Mouse (Mus musculus): ENCODE measurements around the gene Meox1. TPM values are rescaled to one million over a fixed set of nuclear protein-coding genes. Genes with fewer than 3 reads are reported as not detected.

Meox1 gene
- polyA plus RNA-seq, 1 experiment from 2014 or later: 0.17 TPM

DNA sequence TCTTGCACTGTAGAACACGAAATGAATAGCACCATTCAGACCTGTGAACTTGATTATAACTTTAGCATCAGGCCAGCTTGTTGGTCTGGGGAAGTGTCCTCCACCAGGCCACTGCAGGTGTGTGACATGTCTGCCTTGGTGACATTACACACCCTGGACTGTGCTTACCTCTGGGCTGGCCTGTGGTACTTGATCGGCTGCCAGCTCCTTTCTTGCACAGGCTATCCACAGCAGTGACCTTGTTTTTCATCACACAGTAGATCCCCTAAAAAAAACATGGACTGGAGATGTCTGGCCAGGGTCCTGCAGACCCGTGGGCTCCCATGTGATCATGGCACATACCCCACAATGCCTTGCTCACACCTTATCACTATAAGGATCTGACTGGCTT is 51.4 kb downstream of the Meox1 start:
- Histone ChIP-seq H3K27me3 (no peaks in the 10 kb centered on the region), H3K4me2 (no peak overlapping the region), H3K27ac (no peak overlapping the region), H3K36me3 (ENCODE audit: poor library complexity, severe bottlenecking) (no peaks in the 10 kb centered on the region), H3K9ac (no peak overlapping the region), H3K9me3 (replicated peaks) (no peaks in the 10 kb centered on the region), H3K4me3 (no peak overlapping the region), H3K4me1 (no peaks in the 10 kb centered on the region)
- 86% methylated on average over 3 of the region's 3 CpGs for WGBS
- ATAC-seq: no peak

DNA sequence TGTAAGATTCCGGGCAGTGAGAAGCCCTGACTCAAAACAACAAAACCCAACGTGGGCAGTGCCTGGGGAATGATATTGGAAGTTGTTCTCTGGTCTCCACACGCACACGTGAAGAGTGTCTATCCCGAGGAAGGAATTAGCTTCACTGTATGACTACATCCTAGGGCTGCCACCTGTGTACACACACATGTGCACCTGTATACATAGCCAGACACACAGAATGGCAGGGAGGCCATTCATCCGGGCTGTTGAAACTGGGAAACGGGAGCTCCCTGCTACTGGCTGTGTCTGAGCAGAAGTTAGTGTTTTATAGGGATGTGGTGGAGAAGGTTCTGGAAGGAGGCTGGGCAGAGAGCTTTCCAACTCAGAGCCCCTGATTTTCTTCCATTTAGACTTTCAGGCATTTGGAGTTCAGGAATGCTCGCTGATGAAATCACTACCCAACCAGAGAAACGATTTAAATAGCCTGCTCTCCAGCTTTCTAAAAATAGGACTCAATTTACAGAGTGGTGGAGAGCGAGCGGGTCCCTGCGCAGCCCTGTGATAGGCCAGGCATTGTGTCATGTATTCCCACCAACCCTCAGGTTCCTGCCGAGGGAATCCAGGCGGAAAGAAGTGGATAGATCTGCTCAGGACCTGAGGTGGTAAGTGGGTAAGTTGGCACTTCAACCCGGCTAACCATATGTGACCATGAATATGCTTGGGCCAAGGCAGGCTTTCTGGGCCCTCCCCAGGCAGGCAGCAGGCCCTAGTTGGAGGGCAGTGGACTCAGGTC is 52.0 kb downstream of the Meox1 start:
- H3K27me3 ChIP-seq: no peaks in the 10 kb centered on the region
- no peak for ATAC-seq
- no peaks in the 10 kb centered on the region for H3K9me3 ChIP-seq (replicated peaks)
- no peaks in the 10 kb centered on the region for H3K4me1 ChIP-seq
- no peak overlapping the region for H3K9ac ChIP-seq
- 86% methylated on average over 15 of the region's 15 CpGs for WGBS
- H3K36me3 ChIP-seq (ENCODE audit: poor library complexity, severe bottlenecking): no peaks in the 10 kb centered on the region
- H3K27ac ChIP-seq: no peak overlapping the region
- H3K4me2 ChIP-seq: no peak overlapping the region
- H3K4me3 ChIP-seq: no peak overlapping the region

DNA sequence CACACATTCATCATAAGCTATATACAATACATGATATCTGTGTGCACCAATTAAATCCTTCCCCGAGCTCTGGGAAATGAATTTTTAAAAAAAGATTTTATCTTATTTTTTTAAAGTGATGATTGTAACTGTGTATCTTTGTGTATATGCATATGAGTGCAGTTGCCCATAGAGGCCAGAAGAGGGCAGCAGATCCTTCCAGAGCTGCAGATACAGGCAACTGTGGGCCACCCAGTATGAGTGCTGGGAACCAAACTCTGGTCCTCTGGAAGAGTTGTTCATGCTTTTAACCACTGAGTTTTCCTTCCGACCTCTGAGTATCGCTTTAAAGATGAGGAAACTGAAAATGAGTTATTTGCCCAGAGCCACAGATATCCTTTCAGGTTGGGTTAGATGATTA is 53.8 kb downstream of the Meox1 start:
- Histone ChIP-seq H3K4me1 (no peaks in the 10 kb centered on the region), H3K36me3 (ENCODE audit: poor library complexity, severe bottlenecking) (no peaks in the 10 kb centered on the region), H3K9me3 (replicated peaks) (no peaks in the 10 kb centered on the region), H3K4me2 (no peak overlapping the region), H3K27ac (no peak overlapping the region), H3K27me3 (no peaks in the 10 kb centered on the region), H3K9ac (no peak overlapping the region), H3K4me3 (no peak overlapping the region)
- 93% methylated on average over 3 of the region's 3 CpGs for WGBS
- ATAC-seq: no peak

DNA sequence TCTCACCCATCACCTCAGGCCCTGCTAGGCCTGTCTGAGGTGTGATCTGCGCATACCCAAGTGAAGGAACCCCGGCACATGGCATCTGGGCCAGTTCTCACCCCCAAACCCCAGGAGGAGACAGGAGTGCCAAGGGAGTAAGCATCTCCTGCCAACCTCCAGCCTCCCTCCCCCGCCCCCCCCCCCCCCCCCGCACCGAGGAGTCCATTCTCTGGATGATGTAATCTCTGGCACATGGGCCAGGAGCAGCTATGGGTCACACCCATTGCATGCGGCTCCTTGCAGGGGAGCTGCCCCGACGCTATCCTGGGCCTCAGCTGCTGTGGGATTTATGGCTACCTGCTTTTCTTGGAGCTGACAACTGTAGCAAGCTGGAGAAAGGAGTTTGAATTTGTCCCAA is 54.7 kb downstream of the Meox1 start:
- no peaks in the 10 kb centered on the region for H3K9me3 ChIP-seq (replicated peaks)
- no peak for ATAC-seq
- H3K4me1 ChIP-seq: no peaks in the 10 kb centered on the region
- no peaks in the 10 kb centered on the region for H3K27me3 ChIP-seq
- no peak overlapping the region for H3K9ac ChIP-seq
- 64% methylated on average over 5 of the region's 8 CpGs for WGBS
- H3K36me3 ChIP-seq (ENCODE audit: poor library complexity, severe bottlenecking): no peaks in the 10 kb centered on the region
- H3K27ac ChIP-seq: no peak overlapping the region
- no peak overlapping the region for H3K4me2 ChIP-seq
- no peak overlapping the region for H3K4me3 ChIP-seq

DNA sequence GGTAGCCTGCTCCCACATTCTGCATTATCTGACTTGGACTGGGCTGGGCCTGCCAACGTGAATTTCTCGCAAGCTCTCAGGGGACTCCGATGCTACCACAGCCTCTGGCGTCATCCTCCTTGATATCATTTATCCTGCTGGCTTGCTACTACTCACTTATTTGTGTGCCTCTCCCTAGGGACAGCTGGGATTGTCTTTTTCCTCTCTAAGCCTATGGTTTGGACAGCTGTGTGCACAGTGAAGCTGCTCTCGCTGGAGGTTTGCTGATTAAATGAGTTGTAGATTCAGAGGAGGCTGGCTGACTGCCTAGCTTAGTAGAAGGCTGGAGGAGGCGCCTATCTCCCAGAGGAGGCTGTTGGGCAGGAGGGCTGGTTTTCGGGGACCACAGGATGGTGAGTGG is 62.2 kb downstream of the Meox1 start:
- H3K36me3 ChIP-seq (ENCODE audit: poor library complexity, severe bottlenecking): no peaks in the 10 kb centered on the region
- H3K4me1 ChIP-seq: peaks cover 7% of the 10 kb centered on the region; the same call in 1 of the 2 replicates
- no peak overlapping the region for H3K9ac ChIP-seq
- H3K9me3 ChIP-seq (replicated peaks): no peaks in the 10 kb centered on the region
- WGBS: 69% methylated on average over 7 of the region's 7 CpGs
- H3K4me2 ChIP-seq: no peak overlapping the region
- H3K27ac ChIP-seq: peak overlapping the region; percentile 14; the same call in 1 of the 2 replicates
- H3K4me3 ChIP-seq: no peak overlapping the region
- H3K27me3 ChIP-seq: no peaks in the 10 kb centered on the region
- ATAC-seq: no peak

DNA sequence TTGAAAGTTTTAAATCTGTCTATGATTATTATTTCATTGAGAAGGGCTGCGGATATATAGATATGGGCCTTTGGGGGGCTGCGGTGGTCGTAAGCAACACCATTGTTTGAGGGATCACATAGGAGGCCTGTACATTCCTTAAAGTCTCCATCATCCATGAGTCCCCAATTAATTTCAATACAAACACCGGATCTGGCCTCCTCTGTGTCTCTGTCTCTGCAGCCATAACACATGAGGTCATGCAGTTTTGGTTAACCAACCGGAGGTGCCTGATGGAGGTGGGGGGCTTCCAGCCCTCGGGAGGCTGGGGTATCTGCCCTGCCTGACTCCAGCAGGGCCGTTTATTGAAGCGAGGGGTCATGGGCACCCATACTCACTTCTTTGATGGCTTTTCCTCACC is 63.6 kb downstream of the Meox1 start:
- ATAC-seq: no peak
- WGBS: 64% methylated on average over 8 of the region's 8 CpGs

DNA sequence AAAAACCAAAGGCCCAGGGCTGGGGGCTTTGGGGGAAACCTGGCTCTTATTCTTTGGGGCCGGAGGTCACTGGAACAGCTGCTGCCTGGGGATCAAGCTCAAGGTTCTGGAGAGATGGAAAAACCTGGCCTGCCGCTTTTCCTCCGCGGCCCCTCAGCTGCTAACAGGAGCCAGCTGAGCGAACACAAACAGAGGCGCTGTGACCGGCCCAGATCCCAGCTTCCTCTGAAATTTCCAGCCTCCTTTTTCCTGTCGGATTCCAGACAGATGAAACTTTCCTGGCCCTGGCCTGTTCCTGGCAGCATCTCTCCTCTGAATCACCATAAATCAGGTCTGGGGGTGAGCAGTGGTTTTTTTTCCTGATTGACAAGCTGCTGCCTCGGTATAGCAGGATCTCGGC is 64.1 kb downstream of the Meox1 start:
- Histone ChIP-seq H3K4me1 (peaks cover 7% of the 10 kb centered on the region; the same call in 1 of the 2 replicates), H3K4me2 (no peak overlapping the region), H3K9ac (peak overlapping the region; percentile 26; the same call in 1 of the 2 replicates), H3K36me3 (ENCODE audit: poor library complexity, severe bottlenecking) (no peaks in the 10 kb centered on the region), H3K4me3 (no peak overlapping the region), H3K27ac (no peak overlapping the region), H3K27me3 (no peaks in the 10 kb centered on the region), H3K9me3 (replicated peaks) (no peaks in the 10 kb centered on the region)
- ATAC-seq: no peak
- 32% methylated on average over 10 of the region's 10 CpGs for WGBS

More for the DNA sequence above, 63.6 kb downstream of the Meox1 start:
- H3K36me3 ChIP-seq (ENCODE audit: poor library complexity, severe bottlenecking): no peaks in the 10 kb centered on the region
- H3K4me3 ChIP-seq: no peak overlapping the region
- H3K27ac ChIP-seq: no peak overlapping the region
- peaks cover 7% of the 10 kb centered on the region; the same call in 1 of the 2 replicates for H3K4me1 ChIP-seq
- no peaks in the 10 kb centered on the region for H3K27me3 ChIP-seq
- H3K4me2 ChIP-seq: no peak overlapping the region
- H3K9me3 ChIP-seq (replicated peaks): no peaks in the 10 kb centered on the region
- no peak overlapping the region for H3K9ac ChIP-seq

DNA sequence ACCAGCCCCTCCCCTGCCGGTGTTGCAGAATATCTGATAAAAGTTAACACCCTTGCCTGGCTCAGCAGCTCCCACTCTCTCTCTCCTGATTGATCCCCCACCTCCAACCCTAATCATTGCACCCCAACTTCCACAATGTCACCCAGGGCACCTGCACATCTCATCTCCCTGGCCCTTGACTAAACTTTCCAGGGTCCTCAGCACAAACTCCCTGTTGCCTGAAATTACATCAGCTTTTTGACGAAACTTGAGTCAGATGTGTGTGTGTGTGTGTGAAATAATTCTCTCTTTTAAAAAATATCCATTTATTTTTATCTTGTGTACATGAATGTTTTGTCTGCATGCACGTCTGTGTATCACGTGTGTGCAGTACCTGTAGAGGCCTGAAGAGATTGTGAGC is 65.5 kb downstream of the Meox1 start:
- Histone ChIP-seq H3K9me3 (replicated peaks) (no peaks in the 10 kb centered on the region), H3K4me3 (no peak overlapping the region), H3K4me2 (no peak overlapping the region), H3K36me3 (ENCODE audit: poor library complexity, severe bottlenecking) (no peaks in the 10 kb centered on the region), H3K27ac (no peak overlapping the region), H3K27me3 (no peaks in the 10 kb centered on the region), H3K9ac (no peak overlapping the region), H3K4me1 (peaks cover 7% of the 10 kb centered on the region; the same call in 1 of the 2 replicates)
- no peak for ATAC-seq
- WGBS: 90% methylated on average over 4 of the region's 4 CpGs

Other genes with a start within 250 kb of the Meox1 start
- gene Arl4d, start 228.8 kb downstream of the Meox1 start, polyA plus RNA-seq (2015; fragmentation: Nextera tagmentation; extraction: Ambion mirVana): 32.5 and 40.6 TPM in 2 replicates
- 39.2 and 44.8 TPM in 2 replicates for gene Dhx8, start 161.5 kb downstream of the Meox1 start, polyA plus RNA-seq (2015; fragmentation: Nextera tagmentation; extraction: Ambion mirVana)
- 2.4 and 3.3 TPM in 2 replicates for gene Etv4, start 109.0 kb downstream of the Meox1 start, polyA plus RNA-seq (2015; fragmentation: Nextera tagmentation; extraction: Ambion mirVana)
- gene Sost, start 72.6 kb upstream of the Meox1 start, polyA plus RNA-seq (2015; fragmentation: Nextera tagmentation; extraction: Ambion mirVana): 0.14 TPM in 1 of 2 replicates, not detected in the other
- not detected in 2 replicates for gene Cfap97d1, start 89.9 kb upstream of the Meox1 start, polyA plus RNA-seq (2015; fragmentation: Nextera tagmentation; extraction: Ambion mirVana)
- 8.5 and 8.7 TPM in 2 replicates for gene Dusp3, start 92.6 kb upstream of the Meox1 start, polyA plus RNA-seq (2015; fragmentation: Nextera tagmentation; extraction: Ambion mirVana)
- 40.8 and 41.0 TPM in 2 replicates for gene Mpp3, start 134.1 kb upstream of the Meox1 start, polyA plus RNA-seq (2015; fragmentation: Nextera tagmentation; extraction: Ambion mirVana)
- 0.27 and 0.31 TPM in 2 replicates for gene Cd300lg, start 147.1 kb upstream of the Meox1 start, polyA plus RNA-seq (2015; fragmentation: Nextera tagmentation; extraction: Ambion mirVana)
- gene Mpp2, start 194.1 kb upstream of the Meox1 start, polyA plus RNA-seq (2015; fragmentation: Nextera tagmentation; extraction: Ambion mirVana): 19.8 and 22.0 TPM in 2 replicates
- gene Ppy, start 206.9 kb upstream of the Meox1 start, polyA plus RNA-seq (2015; fragmentation: Nextera tagmentation; extraction: Ambion mirVana): not detected in 2 replicates
- gene Pyy, start 213.5 kb upstream of the Meox1 start, polyA plus RNA-seq (2015; fragmentation: Nextera tagmentation; extraction: Ambion mirVana): not detected in 2 replicates

All from forebrain, embryonic 13.5 days (tissue).